ENCODE assay signal across 16 mouse cellular contexts in the genomic region with DNA sequence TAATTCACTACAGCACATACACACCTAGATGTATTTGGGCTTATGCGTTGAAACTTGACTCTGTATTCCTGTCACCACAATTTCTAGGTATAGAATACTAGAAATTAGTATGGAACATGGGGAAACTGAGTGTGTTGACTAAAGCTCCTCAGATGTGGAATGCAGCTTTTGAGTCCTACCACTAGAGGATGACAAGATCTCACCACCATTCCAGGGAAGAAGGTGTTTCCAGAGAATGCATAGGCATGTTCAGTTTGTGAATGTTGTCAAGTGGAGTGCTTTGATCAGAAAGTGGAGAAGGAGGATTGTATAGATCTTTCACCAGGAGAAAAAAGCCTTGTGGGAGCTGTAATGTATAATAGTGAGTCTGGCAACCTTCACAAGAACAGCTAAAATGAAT. TPM values are rescaled to one million over a fixed set of nuclear protein-coding genes. Genes with fewer than 3 reads are reported as not detected.
DNase-seq lines count a peak whose midpoint lies in the region; ATAC-seq and TF ChIP-seq lines count a peak whose summit lies in the region.
"Had no signal": no experiment of that assay in that cellular context is flagged by ENCODE, and none has a peak within 500 bp of the region (broad histone marks: within the 10 kb centered on the region; RNA-seq: fewer than 3 reads in every experiment).

No protein-coding gene starts in this region.

- no peak overlapping the region for H3K4me2 ChIP-seq in lung, postnatal 0 days (replicated peaks; ENCODE audit: low read depth, low read length)
- H3K4me2 ChIP-seq: midbrain, embryonic 15.5 days had no signal

- H3K4me1 ChIP-seq in lung, postnatal 0 days (ENCODE audit: insufficient read depth, low read depth, low read length): no peaks in the 10 kb centered on the region
- H3K4me1 ChIP-seq: midbrain, embryonic 15.5 days had no signal

- no peaks in the 10 kb centered on the region for H3K27me3 ChIP-seq in lung, postnatal 0 days (replicated peaks; ENCODE audit: insufficient read depth, low read length)
- H3K27me3 ChIP-seq: CH12.LX; midbrain, embryonic 15.5 days had no signal

- no peak overlapping the region for H3K27ac ChIP-seq in lung, postnatal 0 days (ENCODE audit: low read length)
- H3K27ac ChIP-seq: midbrain, embryonic 15.5 days had no signal

- peak; percentile 44 for TF ChIP-seq CTCF in lung, postnatal 0 days (IDR thresholded peaks at IDR 0.05)

- no peaks in the 10 kb centered on the region for H3K9me3 ChIP-seq in lung, postnatal 0 days (ENCODE audit: low read length)
- H3K9me3 ChIP-seq: midbrain, embryonic 15.5 days had no signal

- DNase-seq in embryo, embryonic 10 days (ENCODE audit: low spot score): peak; percentile 19
- DNase-seq in embryo, embryonic 10.5 days (ENCODE audit: low spot score): no peak
- peak; percentile 2 for DNase-seq in kidney, adult 9 months
- DNase-seq in kidney, postnatal 25 days: no peak
- no peak for DNase-seq in lung, postnatal 0 days (ENCODE audit: low spot score)
- no peak for DNase-seq in lung, postnatal 36 days
- no peak for DNase-seq in spleen, postnatal 36 days (ENCODE audit: low spot score in 2 of 2)
- no peak for DNase-seq in retina, postnatal 1 day
- DNase-seq: adrenal gland, postnatal 36 days; cerebellum, adult 9-10 months; embryo, embryonic 11 days; lung, adult 18-20 months; right cerebral cortex, adult 18-20 months had no signal

- no peak overlapping the region for H3K4me3 ChIP-seq in lung, postnatal 0 days (ENCODE audit: low read depth, low read length)
- H3K4me3 ChIP-seq: midbrain, embryonic 15.5 days had no signal

- no peak for ATAC-seq in lung, postnatal 0 days
- ATAC-seq: activated CD4-positive, CD25-positive, alpha-beta regulatory T cell, adult 4 months had no signal

- H3K36me3 ChIP-seq in lung, postnatal 0 days (ENCODE audit: insufficient read depth, low read length): no peaks in the 10 kb centered on the region
- H3K36me3 ChIP-seq: midbrain, embryonic 15.5 days had no signal

- no peak overlapping the region for H3K9ac ChIP-seq in lung, postnatal 0 days (replicated peaks; ENCODE audit: low read depth)
- H3K9ac ChIP-seq: midbrain, embryonic 15.5 days had no signal

- WGBS in lung, postnatal 0 days: 74% methylated on average over 1 of the region's 1 CpGs

- TF ChIP-seq EP300 in lung, postnatal 0 days (IDR thresholded peaks at IDR 0.05): no peak

RNA-seq across cellular contexts. Expression of a gene that starts 33.9 kb away (rescaled TPM):
- 22.8 and 24.4 TPM in 2 replicates for polyA plus RNA-seq in lung, postnatal 0 days (2015; fragmentation: Nextera tagmentation; extraction: Ambion mirVana)

Comparison
In these comparisons a context has a peak if more than half of its experiments do, and no peak if none do; other contexts are left out.
1. DNase-seq: peak in embryo, embryonic 10 days (single experiment) and kidney, adult 9 months (single experiment); none in embryo, embryonic 10.5 days (single experiment), kidney, postnatal 25 days (0 of 2), lung, postnatal 0 days (single experiment), lung, postnatal 36 days (single experiment), spleen, postnatal 36 days (0 of 2) and retina, postnatal 1 day (single experiment).